Mouse (Mus musculus) adrenal gland, postnatal 4 days (tissue): ENCODE data around the gene Amer2. TPM values are rescaled to one million over a fixed set of nuclear protein-coding genes. Genes with fewer than 3 reads are reported as not detected.

Experiments
- DNase-seq, 2 experiments: peaks; one replicate each; pipeline ENCODE4 v3.0.0; 2021 to 2022; ENCODE audit warnings: low spot score in 2 of 2, mixed read lengths in 2 of 2
- total RNA-seq, 2 experiments: library from RNA; stranded (reverse); gene quantifications; 2 replicates each; pipeline ENCODE4 v1.2.3; 2021

Gene Amer2
- total RNA-seq, 2 experiments from 2014 or later = 5.4 to 5.8 TPM

DNA sequence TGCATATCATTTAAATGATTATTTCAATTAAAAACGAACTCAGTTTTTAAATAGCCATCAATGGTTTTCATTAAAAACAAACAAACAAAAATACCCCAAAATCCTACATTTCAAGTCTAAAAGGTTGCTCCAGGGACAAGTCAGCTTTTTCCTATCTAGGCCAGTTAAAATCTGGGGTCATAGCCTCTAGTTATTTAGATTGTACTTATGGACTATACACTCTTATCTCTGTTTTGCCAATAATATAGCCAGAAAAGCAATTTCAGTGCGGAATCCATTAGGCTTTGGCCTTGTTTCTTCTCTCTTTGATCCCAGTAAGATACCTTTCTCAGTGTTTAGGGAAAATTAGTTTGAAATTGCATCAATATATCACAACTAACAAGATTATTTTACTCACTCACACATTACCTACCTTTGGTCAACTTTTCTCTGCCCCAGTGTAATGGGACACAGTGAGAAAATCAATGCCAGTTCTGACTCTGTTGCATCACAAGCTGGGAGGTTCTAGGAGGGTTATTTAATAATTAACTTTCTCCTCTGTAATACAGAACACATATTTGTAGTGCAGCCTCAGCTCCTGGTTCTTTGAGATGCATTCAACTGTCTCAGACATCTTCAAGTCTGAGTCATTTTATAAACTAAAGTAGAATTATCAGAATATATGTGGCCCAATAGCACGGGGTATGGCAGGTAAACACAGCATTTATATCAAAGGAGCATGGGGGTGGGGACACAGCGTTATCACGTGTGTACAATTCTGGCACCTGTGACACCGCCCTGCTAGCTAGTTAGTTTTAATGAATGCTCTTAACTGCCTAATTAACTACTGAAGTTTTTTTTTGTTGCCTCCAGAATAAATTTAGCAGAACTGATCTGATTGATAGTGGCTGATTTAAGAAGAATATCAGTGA lies 13.8 kb downstream of the Amer2 start:
- DNase-seq = no peak

DNA sequence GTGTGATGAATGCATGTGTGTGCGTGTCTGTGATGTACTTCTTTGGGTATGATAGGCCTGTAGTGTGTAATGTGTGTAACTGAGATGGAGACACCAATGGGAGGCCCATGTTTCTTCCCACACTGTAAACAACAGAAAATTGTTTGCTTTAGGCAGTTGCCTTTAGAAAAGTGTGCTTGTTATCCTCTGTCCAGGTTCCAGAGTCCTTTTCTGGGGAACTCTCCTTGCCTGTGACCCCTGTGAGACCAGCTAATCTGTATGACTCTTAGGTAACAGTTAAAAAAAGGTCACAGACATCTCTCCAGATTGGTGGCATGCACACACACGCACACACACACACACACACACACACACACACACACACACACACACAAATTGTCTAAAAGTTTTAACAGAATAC lies 15.3 kb downstream of the Amer2 start:
- no peak for DNase-seq

DNA sequence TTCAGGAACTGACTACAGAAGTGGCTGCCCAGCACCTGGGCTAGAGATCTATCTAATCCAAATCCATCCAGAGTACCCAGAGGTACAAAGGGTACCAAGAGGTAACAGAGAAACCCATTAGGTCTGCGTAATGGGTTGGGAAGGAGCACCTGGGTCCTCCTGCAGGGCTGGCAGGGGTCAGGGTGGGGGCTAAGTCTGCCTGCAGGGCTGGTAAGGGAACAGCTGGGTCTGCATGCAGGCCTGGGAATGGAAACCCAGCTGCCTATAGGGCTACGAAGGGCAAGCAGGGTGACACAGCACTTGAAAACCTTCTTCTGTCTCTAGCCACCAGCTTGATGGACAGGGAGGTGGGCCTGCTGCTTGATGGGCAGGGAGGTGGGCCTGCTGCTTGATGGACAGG lies 19.1 kb downstream of the Amer2 start:
- DNase-seq = no peak

DNA sequence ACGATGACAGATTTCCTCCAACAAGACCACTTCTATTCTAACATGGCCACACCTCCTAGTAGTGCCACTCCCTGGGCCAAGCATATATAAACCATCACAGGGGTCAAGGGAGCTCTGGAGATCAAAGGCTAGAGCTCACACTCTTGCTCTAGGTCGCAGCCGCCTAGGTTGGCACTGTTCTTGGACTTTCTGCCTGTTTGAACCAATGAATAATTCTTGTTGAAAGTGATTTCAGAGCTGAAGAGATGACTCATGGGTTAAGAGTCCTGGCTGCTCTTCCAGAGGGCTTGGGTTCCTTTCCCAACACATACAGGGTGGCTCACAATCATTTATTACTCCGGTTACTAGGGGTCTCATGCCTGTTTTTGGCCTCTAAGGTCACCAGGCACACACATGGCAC lies 24.3 kb downstream of the Amer2 start:
- no peak for DNase-seq

DNA sequence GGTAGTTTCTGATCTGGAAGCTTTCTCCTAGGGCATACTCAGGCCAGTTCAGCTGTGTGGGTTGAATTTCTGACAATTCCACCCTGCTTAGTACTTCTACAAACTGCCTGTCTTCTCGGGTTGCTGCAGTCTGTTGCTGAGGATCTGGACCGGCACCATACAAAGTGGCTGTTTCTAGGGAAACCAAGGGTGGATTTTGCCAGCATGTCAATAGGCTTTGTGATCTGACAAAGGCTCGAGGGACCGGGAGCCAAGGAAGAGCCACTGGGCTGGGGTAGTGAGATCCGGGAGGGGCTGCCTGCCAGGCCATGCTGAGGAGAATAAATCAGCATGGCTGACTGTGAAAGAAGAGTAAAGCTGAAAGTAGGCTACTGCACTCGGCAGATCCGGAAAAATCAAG lies 25.8 kb downstream of the Amer2 start:
- DNase-seq = no peak

DNA sequence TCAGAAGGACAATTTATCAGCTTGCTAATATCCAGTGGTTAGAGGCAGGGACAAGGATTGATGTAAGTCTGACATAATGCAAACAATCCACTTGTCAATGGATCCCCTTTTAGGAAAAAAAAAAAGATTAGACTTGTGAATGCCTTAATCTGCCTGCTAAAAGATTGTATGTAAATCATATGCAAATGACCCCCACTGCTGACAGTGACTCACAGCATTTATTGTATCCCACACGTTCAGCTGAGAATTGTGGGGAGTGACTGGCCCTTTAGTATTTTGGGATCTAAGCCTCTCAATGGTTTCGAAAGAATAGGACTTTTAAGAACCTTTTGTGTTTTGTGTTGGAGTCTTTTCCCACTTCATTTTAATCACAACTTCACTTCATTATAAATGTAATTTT lies 30.2 kb downstream of the Amer2 start:
- DNase-seq = no peak

DNA sequence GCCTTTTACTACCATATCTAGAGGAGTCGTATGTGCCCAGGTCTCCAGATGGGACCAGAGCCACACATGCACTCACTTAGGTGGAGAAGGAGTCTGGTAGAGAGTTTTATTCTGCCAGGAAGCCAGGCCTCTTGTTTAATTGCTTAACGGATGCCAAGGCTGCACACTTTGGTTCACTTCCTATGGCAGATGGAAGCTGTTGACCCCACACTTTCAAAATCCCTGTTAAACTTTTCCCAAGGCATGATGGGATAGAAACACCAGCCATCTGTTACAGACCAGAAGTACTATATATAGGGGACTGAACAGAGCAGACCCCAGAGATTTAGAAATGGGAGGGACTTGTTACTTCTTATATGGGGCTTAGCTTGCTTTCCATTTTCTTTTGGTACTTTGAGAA lies 32.8 kb downstream of the Amer2 start:
- DNase-seq = no peak

DNA sequence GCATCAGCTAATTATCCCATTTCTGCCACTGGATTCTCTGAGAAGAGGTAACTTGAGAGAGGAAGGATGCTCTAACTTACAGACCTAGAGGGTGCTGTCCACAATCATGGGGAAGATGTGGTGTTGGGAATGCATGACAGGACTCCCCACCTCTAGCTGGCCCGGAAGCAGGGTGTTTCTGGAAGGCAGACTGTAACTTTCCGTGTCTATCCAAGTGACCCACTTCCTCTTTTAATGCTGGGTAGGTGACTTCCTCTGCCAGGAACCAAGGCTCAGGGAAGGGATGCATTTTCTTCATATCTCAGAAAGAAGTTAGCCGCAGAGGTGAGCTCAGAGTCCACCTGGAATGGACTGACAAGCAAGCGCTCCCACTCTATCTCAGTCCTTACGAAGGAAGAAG lies 33.5 kb downstream of the Amer2 start:
- DNase-seq = no peak

DNA sequence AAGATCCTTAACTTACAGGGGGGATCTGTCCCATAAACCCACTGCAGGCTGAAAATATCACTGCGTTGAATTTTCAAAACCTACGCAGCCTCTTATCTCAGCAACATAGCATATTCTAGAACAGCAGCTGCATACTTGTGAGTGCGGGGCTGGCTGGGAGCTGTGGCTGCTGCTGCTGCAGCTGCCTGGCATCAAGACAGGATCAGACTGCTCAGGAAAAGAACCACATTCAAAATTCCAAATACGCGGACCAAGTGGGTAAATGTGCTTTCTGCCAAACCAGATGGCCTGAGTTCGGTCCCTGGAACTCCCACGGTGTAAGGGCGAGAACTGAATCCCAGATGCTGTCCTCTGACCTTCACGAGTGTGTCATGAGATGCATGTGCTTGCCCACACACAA lies 34.3 kb downstream of the Amer2 start:
- no peak for DNase-seq

DNA sequence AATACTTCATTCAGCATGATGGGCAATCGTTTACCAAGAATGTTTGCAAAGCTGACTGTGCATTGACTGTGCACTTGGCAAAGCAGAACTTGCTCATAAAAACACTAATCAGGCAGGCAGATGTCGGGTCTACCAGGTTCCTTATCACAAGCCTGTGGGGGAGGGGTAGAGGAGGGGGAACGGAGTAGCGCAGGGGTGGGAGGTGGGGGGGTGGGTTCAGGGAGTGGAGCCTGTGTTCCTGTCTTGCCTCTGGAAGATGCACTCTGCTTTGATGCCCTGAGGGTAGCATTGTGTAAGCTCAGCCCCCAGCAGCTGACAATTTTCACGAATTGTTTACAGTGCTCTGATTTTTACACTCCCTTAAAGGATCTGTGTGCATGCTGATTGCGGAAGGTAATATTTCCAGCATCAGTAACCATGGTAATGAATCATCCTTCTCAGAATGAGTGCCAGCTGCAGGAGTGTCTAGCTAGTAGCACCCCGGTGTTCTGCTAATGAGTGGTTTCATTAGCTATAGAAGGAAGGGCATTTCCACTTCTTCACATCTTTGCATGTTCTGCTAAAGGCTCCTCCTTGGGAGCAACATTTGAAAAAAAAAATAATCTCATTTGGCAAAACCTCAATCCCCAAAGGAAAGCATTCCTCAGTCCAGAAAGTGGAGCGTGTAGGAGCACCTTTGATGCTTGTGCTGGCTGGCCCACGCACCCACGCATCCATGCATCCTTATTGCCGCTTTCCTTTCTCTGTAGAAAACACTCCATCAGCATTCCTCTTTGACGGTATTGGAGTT lies 36.8 kb downstream of the Amer2 start:
- DNase-seq = no peak

DNA sequence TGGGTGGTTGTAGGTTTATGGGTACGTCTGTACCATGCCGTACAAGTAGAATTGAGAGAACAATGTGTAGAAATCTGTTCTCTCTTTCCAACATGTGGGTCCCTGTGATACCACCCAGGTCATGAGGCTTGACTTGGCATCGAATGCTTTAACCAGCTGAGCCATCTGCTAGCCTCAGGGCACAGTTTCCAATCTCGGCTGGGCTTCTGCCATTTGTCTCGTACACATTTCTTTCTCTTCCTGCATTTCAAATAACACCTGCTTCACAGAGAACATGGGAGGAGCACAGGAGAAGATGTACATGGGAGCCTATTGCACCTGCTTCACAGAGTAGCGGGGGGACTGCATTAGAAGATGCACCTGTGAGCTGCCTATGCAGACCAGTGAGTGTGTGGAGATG lies 38.2 kb downstream of the Amer2 start:
- DNase-seq = no peak

DNA sequence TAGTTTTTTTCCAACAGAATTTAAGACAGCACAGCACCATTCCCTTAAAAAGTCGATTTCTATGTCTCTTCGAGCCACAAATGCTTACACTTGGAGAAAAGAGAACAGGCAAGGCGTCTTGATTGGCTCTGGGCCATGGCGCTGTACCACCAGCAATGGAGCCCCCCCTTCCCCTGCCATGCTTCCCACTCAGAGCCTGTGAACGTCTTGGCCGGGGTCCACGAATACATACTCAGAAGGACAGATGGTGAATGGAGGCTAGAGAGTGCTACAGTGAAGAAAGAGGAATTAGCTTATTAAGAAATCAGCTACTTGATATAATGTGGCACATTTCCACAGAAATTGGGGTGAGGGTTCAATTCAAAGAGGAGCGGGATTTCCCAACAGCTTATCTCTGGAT lies 41.6 kb downstream of the Amer2 start:
- DNase-seq = no peak

DNA sequence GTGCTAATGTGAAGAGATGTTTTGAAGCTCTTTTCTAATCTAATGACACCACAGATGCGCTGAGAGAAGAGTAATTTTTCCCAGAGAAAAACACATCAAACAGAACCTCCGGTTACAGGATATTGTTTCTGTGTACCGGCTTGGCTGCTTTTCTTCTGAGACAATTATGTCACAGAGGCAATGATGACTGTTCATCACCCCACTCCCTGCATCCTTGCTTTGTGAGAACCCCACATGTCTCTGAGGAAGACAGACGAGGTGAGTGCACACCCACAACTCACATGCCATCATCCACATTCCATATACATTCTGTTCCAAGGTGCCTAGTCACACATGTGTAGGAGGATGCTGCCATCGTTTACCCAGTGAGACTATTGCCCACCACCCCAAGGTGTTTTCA lies 44.9 kb downstream of the Amer2 start:
- DNase-seq = no peak

DNA sequence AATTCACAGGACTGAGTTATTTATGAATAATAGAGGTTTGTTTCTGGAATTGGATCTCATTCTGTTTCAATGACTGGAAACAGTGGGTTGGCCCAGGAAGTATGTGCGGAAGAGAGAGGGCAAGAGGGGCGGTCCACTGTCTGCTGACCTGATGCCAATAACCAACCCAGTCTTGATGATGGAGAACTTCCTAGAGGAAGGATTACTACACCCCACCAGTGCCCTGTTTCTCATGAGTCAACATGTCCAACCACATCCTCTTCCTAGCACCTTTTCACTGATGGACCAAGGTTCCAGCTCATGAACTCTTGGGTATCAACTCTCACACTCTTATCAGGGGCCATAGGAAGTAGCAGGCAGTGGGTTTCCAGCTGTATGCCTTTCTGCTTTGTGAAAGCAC lies 49.9 kb downstream of the Amer2 start:
- DNase-seq = no peak

DNA sequence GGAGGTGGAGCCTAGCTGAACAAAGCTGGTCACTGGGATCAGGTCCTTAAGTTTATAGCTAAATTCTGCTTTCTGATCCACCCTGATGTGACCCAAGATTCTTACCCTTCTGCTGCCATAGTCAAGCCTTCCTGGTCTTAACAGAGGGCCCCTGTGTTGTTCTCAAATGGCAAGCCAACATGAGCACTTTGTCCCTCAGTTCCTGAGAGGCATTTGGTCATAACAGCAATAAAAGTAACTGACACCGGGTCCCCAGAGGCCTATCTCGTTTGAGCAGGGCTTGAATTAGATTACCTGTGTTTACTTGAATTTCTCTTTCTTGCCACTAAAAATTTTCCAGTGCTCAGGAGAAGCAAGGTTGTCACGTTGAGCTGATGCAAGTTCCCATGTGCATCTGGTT lies 51.1 kb downstream of the Amer2 start:
- no peak for DNase-seq

DNA sequence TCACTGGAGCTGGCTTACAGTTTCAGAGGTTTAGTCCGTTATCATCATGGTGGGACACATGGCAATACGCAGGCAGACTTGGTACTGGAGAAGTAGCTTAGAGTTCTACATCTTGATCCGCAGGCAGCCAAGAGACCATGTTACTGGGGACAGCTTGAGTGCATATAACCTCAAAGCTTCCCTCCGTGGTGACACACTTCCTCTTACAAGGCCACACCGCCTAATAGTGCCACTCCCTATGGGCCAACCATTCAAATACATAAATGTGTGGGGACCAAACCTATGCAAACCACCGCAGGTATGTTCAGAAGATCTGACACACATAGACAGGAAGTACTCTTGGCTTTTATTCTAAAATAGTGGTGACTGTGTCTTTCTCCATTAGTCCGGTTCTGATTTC lies 52.5 kb downstream of the Amer2 start:
- no peak for DNase-seq

DNA sequence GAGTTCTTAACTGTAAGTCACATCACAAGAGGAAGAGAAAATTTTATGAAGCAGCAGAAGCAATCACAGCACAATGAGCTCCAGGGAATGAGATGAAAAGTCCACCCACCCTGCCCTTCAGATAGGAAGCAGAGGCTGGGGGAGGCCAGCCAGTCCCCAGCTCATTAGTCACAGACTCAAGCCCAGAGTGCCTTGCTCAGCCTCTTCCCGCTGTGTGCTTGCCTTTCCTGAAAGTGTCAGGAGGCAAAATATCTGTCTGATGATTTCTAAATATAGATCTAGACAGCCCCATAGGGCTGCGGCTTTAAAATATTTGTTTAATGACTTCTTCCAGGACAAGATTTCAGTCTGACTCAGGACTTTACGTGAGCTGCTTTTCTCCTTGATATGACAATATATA lies 54.8 kb downstream of the Amer2 start:
- DNase-seq = no peak

DNA sequence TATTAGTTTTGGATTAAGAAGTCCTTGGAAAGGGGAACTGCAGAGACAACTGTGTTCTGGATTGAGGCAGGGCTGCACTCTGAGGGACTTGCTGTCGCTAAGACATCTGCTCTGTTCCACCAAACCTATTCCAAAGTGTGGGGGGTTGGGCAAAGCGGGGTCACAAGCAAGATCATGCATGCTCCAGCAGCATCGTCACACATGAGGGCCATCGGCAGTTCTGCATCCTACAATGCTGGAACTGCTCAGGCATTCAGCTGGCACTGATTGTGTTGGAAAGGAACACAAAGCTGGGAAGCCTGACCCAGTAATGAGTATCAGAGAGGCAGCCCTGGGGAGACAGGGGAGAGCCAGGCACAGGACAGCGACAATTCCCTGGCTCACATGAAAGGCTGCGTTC lies 56.5 kb downstream of the Amer2 start:
- no peak for DNase-seq

DNA sequence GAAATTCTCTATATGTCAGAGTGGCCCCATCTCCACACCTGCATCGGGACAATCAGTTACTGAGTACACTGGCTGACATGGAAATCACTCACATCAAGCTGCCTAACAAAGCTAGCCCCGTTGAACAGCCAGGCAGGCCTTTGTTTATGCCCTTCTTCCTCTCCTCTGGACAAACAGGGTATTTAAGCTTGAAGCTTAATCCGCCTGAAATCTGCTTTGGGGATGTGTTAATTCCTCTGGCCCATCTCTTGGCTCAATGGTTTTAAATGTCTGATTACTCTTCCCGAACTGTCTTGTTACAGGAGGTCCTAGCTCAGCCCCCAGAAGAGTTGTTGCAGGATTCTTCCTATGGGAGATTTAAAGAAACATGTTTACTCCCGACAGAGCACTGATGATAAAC lies 58.5 kb downstream of the Amer2 start:
- no peak for DNase-seq

DNA sequence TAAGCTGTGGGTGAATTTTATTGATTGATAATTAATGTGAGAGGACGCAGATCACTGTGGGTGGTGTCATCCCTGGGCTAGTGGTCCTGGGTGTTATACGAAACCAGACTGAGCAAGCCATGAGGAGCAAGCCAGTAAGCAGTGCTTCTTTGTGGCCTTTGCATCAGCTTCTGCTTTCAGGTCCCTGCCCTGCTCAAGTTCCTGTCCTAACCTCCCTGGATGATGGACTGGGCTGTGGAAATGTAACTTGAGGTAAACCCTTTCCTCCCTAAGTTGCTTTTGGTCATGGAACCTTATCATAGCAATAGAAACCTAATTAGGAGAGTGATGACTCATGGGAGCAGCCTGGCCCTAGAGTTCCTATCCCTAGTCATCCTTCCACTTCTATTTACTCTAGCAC lies 59.1 kb downstream of the Amer2 start:
- DNase-seq = no peak

DNA sequence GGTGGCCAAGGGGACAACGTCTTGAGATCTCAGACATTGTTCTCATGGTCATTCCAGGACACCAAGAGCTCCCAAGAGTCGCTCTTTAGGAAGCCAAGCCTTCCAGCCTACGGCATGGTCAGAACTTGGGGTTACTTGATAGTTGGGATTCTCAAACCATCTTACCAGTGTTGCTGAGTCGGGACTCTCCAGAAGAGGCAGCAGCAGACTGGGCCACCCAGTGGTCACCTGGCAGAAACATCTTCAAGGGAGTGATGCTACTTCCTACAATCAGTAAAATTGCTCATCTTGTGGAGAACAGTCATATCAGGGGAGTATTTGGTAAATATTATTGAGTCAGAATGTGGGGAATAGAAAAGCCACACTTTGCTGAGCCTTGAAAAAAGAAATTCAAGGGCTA lies 62.5 kb downstream of the Amer2 start:
- DNase-seq = no peak

DNA sequence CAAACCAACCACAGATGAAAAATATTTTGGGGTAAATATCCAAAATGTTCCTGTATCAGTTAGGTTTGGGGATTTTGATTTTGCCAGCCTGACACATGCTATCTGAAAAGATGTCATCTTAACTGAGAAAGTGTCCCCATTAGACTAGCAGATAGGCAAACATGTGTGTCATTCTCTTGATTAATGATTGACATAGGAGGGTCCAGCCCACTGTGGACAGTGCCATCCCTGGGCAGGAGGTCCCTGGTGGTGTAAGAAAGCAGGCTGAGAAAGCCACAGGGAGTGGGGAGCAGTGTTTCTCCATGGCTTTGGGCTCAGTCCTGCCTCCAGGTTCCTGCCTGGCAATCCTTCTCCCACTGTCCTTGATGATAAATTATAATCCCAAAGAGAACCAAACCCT lies 63.3 kb downstream of the Amer2 start:
- DNase-seq = no peak
